ENCODE assay signal across 8 mouse cellular contexts in the genomic region with DNA sequence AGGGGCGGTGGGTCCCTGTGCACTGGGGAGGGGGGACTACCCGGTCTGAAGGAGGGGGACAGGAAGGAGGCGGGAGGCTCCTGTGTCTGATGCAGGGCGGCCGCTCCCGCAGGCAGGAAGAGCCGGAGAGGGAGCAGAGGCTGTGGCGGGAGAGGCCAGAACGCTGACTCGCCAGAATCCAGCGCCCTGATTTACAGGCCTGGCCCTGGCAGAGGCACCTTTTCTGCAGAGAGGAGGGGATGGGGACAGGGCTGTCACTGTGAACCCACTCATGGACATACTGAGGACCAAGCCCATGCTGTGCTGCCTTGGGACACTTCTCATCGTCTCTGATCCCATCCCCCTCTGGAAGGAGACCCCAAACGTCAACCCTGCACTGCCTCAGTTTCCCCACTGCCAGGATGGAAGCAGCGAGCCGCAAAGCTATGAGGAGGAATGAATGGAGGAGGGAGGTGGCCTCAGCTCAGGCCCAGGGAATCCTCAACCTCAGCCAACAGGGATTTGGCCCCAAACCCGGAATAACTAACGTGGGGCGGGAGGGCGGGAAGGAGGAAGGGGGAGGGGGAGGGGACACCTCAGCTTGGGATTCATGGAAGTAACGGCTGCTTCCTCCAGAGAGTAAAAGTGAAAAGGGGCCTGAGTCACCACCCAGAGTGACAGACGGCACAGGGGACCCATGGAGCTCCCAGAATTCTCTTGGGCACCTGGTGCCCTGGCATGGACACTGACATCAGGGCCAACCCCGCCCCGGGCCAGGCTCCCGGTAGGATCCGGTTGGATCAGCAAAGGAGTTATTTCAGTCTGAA. TPM values are rescaled to one million over a fixed set of nuclear protein-coding genes. Genes with fewer than 3 reads are reported as not detected.
DNase-seq lines count a peak whose midpoint lies in the region; ATAC-seq and TF ChIP-seq lines count a peak whose summit lies in the region.

No protein-coding gene starts in this region.

- 2% methylated on average over 25 of the region's 25 CpGs for WGBS in cerebellum, adult 2 months
- 6% methylated on average over 21 of the region's 25 CpGs for WGBS in hindbrain, embryonic 12.5 days
- 6% methylated on average over 24 of the region's 25 CpGs for WGBS in midbrain, embryonic 12.5 days

- TF ChIP-seq CTCF in cerebellum, adult 2 months (IDR thresholded peaks at IDR 0.05; ENCODE audit: borderline replicate concordance, insufficient read depth, low read depth, low read length) = no peak

- peak overlapping the region; percentile 65 for H3K4me3 ChIP-seq in megakaryocyte, embryonic 14.5 days (replicated peaks)
- H3K4me3 ChIP-seq in cerebellum, adult 2 months (replicated peaks; ENCODE audit: insufficient read depth, low read depth, low read length) = peak overlapping the region; percentile 79
- no peak overlapping the region for H3K4me3 ChIP-seq in hindbrain, embryonic 12.5 days
- no peak overlapping the region for H3K4me3 ChIP-seq in midbrain, embryonic 12.5 days

- H3K36me3 ChIP-seq in megakaryocyte, embryonic 14.5 days (replicated peaks; ENCODE audit: low read length) = peaks cover 22% of the 10 kb centered on the region
- H3K36me3 ChIP-seq in hindbrain, embryonic 12.5 days = peaks cover 5% of the 10 kb centered on the region
- H3K36me3 ChIP-seq in midbrain, embryonic 12.5 days = 0 out of 2 replicates have a peak, but pooled peaks cover 5% of the 10 kb centered on the region

- no peak for ATAC-seq in megakaryocyte, adult 5-6 weeks (ENCODE audit: poor library complexity, severe bottlenecking)
- ATAC-seq in hindbrain, embryonic 12.5 days (ENCODE audit: low FRiP score) = no peak
- no peak for ATAC-seq in midbrain, embryonic 12.5 days (ENCODE audit: low FRiP score, low read depth)

- no peak for TF ChIP-seq POLR2A in cerebellum, adult 2 months (IDR thresholded peaks at IDR 0.05; ENCODE audit: borderline replicate concordance, insufficient read depth, low read length)

- peaks cover 89% of the 10 kb centered on the region for H3K4me1 ChIP-seq in megakaryocyte, embryonic 14.5 days
- peaks cover 58% of the 10 kb centered on the region for H3K4me1 ChIP-seq in cerebellum, adult 2 months (ENCODE audit: control insufficient read depth, insufficient read depth, low read length)
- peaks cover 39% of the 10 kb centered on the region for H3K4me1 ChIP-seq in hindbrain, embryonic 12.5 days
- peaks cover 33% of the 10 kb centered on the region for H3K4me1 ChIP-seq in midbrain, embryonic 12.5 days

- H3K27me3 ChIP-seq in megakaryocyte, embryonic 14.5 days (replicated peaks) = peaks cover 21% of the 10 kb centered on the region
- no peaks in the 10 kb centered on the region for H3K27me3 ChIP-seq in cerebellum, adult 2 months (ENCODE audit: control insufficient read depth, insufficient read depth, low read length)
- H3K27me3 ChIP-seq in hindbrain, embryonic 12.5 days = peaks cover 68% of the 10 kb centered on the region
- peaks cover 86% of the 10 kb centered on the region for H3K27me3 ChIP-seq in midbrain, embryonic 12.5 days

- peak; percentile 91 to 96 for DNase-seq in cerebellum, adult 2 months
- DNase-seq in gastrocnemius, adult 18-20 months (ENCODE audit: low spot score) = peak; percentile 88
- DNase-seq in layer of hippocampus, postnatal 10 days (ENCODE audit: low spot score in 2 of 2) = peak; percentile 27 to 53
- DNase-seq in urinary bladder, postnatal 10 days (ENCODE audit: low spot score) = peak; percentile 10

- H3K9ac ChIP-seq in hindbrain, embryonic 12.5 days = peak overlapping the region; percentile 36; the same call in 1 of the 2 replicates
- peak overlapping the region; percentile 37; the same call in 1 of the 2 replicates for H3K9ac ChIP-seq in midbrain, embryonic 12.5 days (replicated peaks)

- peak overlapping the region; percentile 93 for H3K27ac ChIP-seq in cerebellum, adult 2 months (ENCODE audit: insufficient read depth, low read length)
- H3K27ac ChIP-seq in hindbrain, embryonic 12.5 days = no peak overlapping the region
- H3K27ac ChIP-seq in midbrain, embryonic 12.5 days (replicated peaks) = no peak overlapping the region

- peak overlapping the region; percentile 21; the same call in 1 of the 2 replicates for H3K4me2 ChIP-seq in hindbrain, embryonic 12.5 days (replicated peaks)
- H3K4me2 ChIP-seq in midbrain, embryonic 12.5 days (replicated peaks) = no peak overlapping the region

- no peaks in the 10 kb centered on the region for H3K9me3 ChIP-seq in megakaryocyte, embryonic 14.5 days
- H3K9me3 ChIP-seq in hindbrain, embryonic 12.5 days (replicated peaks) = no peaks in the 10 kb centered on the region
- no peaks in the 10 kb centered on the region for H3K9me3 ChIP-seq in midbrain, embryonic 12.5 days

RNA-seq across cellular contexts. Expression of gene Nfic, which starts 31.0 kb away (rescaled TPM):
- polyA plus RNA-seq in megakaryocyte, embryonic 14.5 days (2012; ENCODE audit: insufficient read depth, low replicate concordance) = 184 and 257 TPM in 2 replicates
- 51.4 and 54.5 TPM in 2 replicates for total RNA-seq in megakaryocyte, adult 5-6 weeks (2015)
- 6.2 and 8.6 TPM in 2 replicates for total RNA-seq in megakaryocyte, adult 5-6 weeks (2017)
- polyA plus RNA-seq in cerebellum, adult 2 months (2012; rRNA removed) = 103 and 108 TPM in 2 replicates
- total RNA-seq in gastrocnemius, adult 18-20 months (2021) = 100 to 1,000 TPM; 232 to 244 TPM
- 30.9 and 31.5 TPM in 2 replicates for polyA plus RNA-seq in hindbrain, embryonic 12.5 days (2016; fragmentation: Nextera tagmentation; extraction: Ambion mirVana)
- total RNA-seq in layer of hippocampus, postnatal 10 days (2021) = 10 to 100 TPM; 51.2 to 55.8 TPM
- polyA plus RNA-seq in midbrain, embryonic 12.5 days (2016; fragmentation: Nextera tagmentation; extraction: Ambion mirVana) = 14.7 and 19.7 TPM in 2 replicates

RNA-seq across cellular contexts. Expression of gene Smim24, which starts 31.6 kb away (rescaled TPM):
- polyA plus RNA-seq in megakaryocyte, embryonic 14.5 days (2012; ENCODE audit: insufficient read depth, low replicate concordance) = 4.4 TPM in 1 of 2 replicates, not detected in the other
- total RNA-seq in megakaryocyte, adult 5-6 weeks (2015) = 30.6 and 34.0 TPM in 2 replicates
- 6.5 and 11.5 TPM in 2 replicates for total RNA-seq in megakaryocyte, adult 5-6 weeks (2017)
- polyA plus RNA-seq in cerebellum, adult 2 months (2012; rRNA removed) = 1.2 and 1.7 TPM in 2 replicates
- not detected for total RNA-seq in gastrocnemius, adult 18-20 months (2021)
- 1.9 and 2.7 TPM in 2 replicates for polyA plus RNA-seq in hindbrain, embryonic 12.5 days (2016; fragmentation: Nextera tagmentation; extraction: Ambion mirVana)
- total RNA-seq in layer of hippocampus, postnatal 10 days (2021) = 1 to 10 TPM; 2.6 to 3.0 TPM
- polyA plus RNA-seq in midbrain, embryonic 12.5 days (2016; fragmentation: Nextera tagmentation; extraction: Ambion mirVana) = 2.1 and 2.8 TPM in 2 replicates

RNA-seq across cellular contexts. Expression of gene Gm48552, which starts 35.6 kb away (rescaled TPM):
- polyA plus RNA-seq in megakaryocyte, embryonic 14.5 days (2012; ENCODE audit: insufficient read depth, low replicate concordance) = 8.4 TPM in 1 of 2 replicates, not detected in the other
- total RNA-seq in megakaryocyte, adult 5-6 weeks (2015) = not detected in 2 replicates
- total RNA-seq in megakaryocyte, adult 5-6 weeks (2017) = 0.26 and 1.4 TPM in 2 replicates
- polyA plus RNA-seq in cerebellum, adult 2 months (2012; rRNA removed) = 10.7 and 13.8 TPM in 2 replicates
- total RNA-seq in gastrocnemius, adult 18-20 months (2021) = under 1 TPM in 1 of 2 experiments, not detected in 1; 0.34 TPM
- polyA plus RNA-seq in hindbrain, embryonic 12.5 days (2016; fragmentation: Nextera tagmentation; extraction: Ambion mirVana) = 1.1 and 2.4 TPM in 2 replicates
- total RNA-seq in layer of hippocampus, postnatal 10 days (2021) = 1 to 10 TPM; 1.1 to 3.5 TPM
- 0.50 and 2.3 TPM in 2 replicates for polyA plus RNA-seq in midbrain, embryonic 12.5 days (2016; fragmentation: Nextera tagmentation; extraction: Ambion mirVana)

RNA-seq across cellular contexts. Expression of gene Gm48551, which starts 40.2 kb away (rescaled TPM):
- 0.89 TPM in 1 of 2 replicates, not detected in the other for polyA plus RNA-seq in megakaryocyte, embryonic 14.5 days (2012; ENCODE audit: insufficient read depth, low replicate concordance)
- 0.83 and 2.9 TPM in 2 replicates for total RNA-seq in megakaryocyte, adult 5-6 weeks (2015)
- 0.33 TPM in 1 of 2 replicates, not detected in the other for total RNA-seq in megakaryocyte, adult 5-6 weeks (2017)
- 10.2 and 10.8 TPM in 2 replicates for polyA plus RNA-seq in cerebellum, adult 2 months (2012; rRNA removed)
- total RNA-seq in gastrocnemius, adult 18-20 months (2021) = under 1 TPM; 0.57 to 0.97 TPM
- 5.7 and 5.9 TPM in 2 replicates for polyA plus RNA-seq in hindbrain, embryonic 12.5 days (2016; fragmentation: Nextera tagmentation; extraction: Ambion mirVana)
- total RNA-seq in layer of hippocampus, postnatal 10 days (2021) = 1 to 10 TPM; 2.3 to 4.5 TPM
- 4.2 and 5.5 TPM in 2 replicates for polyA plus RNA-seq in midbrain, embryonic 12.5 days (2016; fragmentation: Nextera tagmentation; extraction: Ambion mirVana)

RNA-seq across cellular contexts. Expression of gene Dohh, which starts 40.2 kb away (rescaled TPM):
- 80.4 and 114 TPM in 2 replicates for polyA plus RNA-seq in megakaryocyte, embryonic 14.5 days (2012; ENCODE audit: insufficient read depth, low replicate concordance)
- 5.4 and 5.7 TPM in 2 replicates for total RNA-seq in megakaryocyte, adult 5-6 weeks (2015)
- total RNA-seq in megakaryocyte, adult 5-6 weeks (2017) = 21.9 and 42.4 TPM in 2 replicates
- polyA plus RNA-seq in cerebellum, adult 2 months (2012; rRNA removed) = 87.7 and 93.1 TPM in 2 replicates
- 10 to 100 TPM; 41.1 to 44.1 TPM for total RNA-seq in gastrocnemius, adult 18-20 months (2021)
- 62.7 and 67.5 TPM in 2 replicates for polyA plus RNA-seq in hindbrain, embryonic 12.5 days (2016; fragmentation: Nextera tagmentation; extraction: Ambion mirVana)
- total RNA-seq in layer of hippocampus, postnatal 10 days (2021) = 10 to 100 TPM; 72.0 to 77.3 TPM
- 63.5 and 67.2 TPM in 2 replicates for polyA plus RNA-seq in midbrain, embryonic 12.5 days (2016; fragmentation: Nextera tagmentation; extraction: Ambion mirVana)

Comparison
In these comparisons a context has a peak if more than half of its experiments do, and no peak if none do; other contexts are left out.
1. H3K4me3 ChIP-seq: peak in megakaryocyte, embryonic 14.5 days (single experiment) and cerebellum, adult 2 months (single experiment); none in hindbrain, embryonic 12.5 days (single experiment) and midbrain, embryonic 12.5 days (single experiment).
2. DNase-seq: peak in every context shown above with its lines; median percentile 94 in cerebellum, adult 2 months; 88 in gastrocnemius, adult 18-20 months; 40 in layer of hippocampus, postnatal 10 days; 10 in urinary bladder, postnatal 10 days.